Mouse (Mus musculus): ENCODE results near the gene Kcmf1. TPM values are rescaled to one million over a fixed set of nuclear protein-coding genes. Genes with fewer than 3 reads are reported as not detected.
A peak's percentile ranks its signal among the peaks of the same experiment; 100 is the strongest.

Gene Kcmf1
- total and polyA plus RNA-seq, 3 experiments = 95.7 to 185 (median 107) TPM

DNA sequence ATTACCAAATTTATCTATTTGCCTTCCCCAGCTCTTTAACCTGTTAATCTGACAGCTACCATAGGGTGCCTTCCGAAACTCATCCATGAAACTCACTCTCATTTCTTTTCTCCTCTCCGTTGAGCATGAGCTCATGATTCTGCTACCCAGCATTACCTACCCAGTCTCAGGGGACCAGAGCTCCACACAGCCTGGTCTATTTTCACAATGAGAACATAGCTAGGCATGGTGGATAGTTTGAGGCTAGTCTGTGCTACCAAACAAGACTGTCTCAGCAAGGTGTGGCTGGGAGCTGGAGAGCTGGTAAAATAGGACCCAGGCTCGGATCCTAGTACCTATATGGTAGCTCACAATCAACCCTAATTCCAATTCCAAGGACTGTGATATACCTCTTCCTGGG lies 17.6 kb downstream of the Kcmf1 start:
- WGBS = 64% methylated on average over 3 of the region's 3 CpGs
- intact Hi-C loops (cut with DNase I) = no loop called here
- no peak for TF ChIP-seq CTCF (IDR thresholded peaks at IDR 0.05)
- TF ChIP-seq POLR2A (IDR thresholded peaks at IDR 0.05; ENCODE audit: insufficient read depth, low read depth, low read length) = no peak
- TF ChIP-seq EP300 (IDR thresholded peaks at IDR 0.05; ENCODE audit: insufficient read depth, low read depth, low read length) = no peak
- H3K79me2 ChIP-seq (replicated peaks; ENCODE audit: control insufficient read depth, insufficient read depth, low read length) = peaks cover 20% of the 10 kb centered on the region
- H3K9ac ChIP-seq (ENCODE audit: low read depth, low read length) = no peak overlapping the region
- peaks cover 27% of the 10 kb centered on the region for H3K36me3 ChIP-seq (ENCODE audit: control insufficient read depth, insufficient read depth, low read length)
- peaks cover 24% of the 10 kb centered on the region for H3K4me1 ChIP-seq (ENCODE audit: control insufficient read depth, insufficient read depth, low read length)
- H3K27me3 ChIP-seq (ENCODE audit: control insufficient read depth, insufficient read depth, low read length) = no peaks in the 10 kb centered on the region
- no peak overlapping the region for H3K4me3 ChIP-seq
- DNase-seq = no peak
- peak overlapping the region; percentile 38; the same call in 1 of the 2 replicates for H3K27ac ChIP-seq

DNA sequence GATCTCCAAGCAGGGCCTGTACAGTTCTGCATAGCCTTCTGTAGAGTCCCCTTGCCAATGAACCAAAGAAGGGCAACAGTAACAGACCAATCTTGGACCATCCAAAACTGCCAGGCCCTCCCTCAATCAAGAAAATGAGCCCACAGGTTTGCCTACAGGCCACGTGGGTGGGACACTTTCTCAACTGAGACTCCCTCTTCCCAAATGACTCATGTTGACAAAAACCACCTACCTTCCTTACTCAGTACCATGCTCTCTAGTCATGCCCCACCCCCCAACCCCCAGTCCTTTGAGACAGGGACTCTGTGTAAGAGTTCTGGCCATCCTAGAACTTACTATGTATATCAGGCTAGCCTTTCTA lies 18.2 kb downstream of the Kcmf1 start:
- 21% methylated on average over 1 of the region's 1 CpGs for WGBS
- Histone ChIP-seq H3K36me3 (ENCODE audit: control insufficient read depth, insufficient read depth, low read length) (peaks cover 25% of the 10 kb centered on the region), H3K27me3 (ENCODE audit: control insufficient read depth, insufficient read depth, low read length) (no peaks in the 10 kb centered on the region), H3K4me3 (no peak overlapping the region), H3K4me1 (ENCODE audit: control insufficient read depth, insufficient read depth, low read length) (peaks cover 25% of the 10 kb centered on the region), H3K9ac (ENCODE audit: low read depth, low read length) (no peak overlapping the region), H3K79me2 (replicated peaks; ENCODE audit: control insufficient read depth, insufficient read depth, low read length) (peaks cover 18% of the 10 kb centered on the region), H3K27ac (peak overlapping the region; percentile 52; the same call in 1 of the 2 replicates)
- TF ChIP-seq POLR2A (IDR thresholded peaks at IDR 0.05; ENCODE audit: insufficient read depth, low read depth, low read length) (no peak), CTCF (IDR thresholded peaks at IDR 0.05) (no peak), EP300 (IDR thresholded peaks at IDR 0.05; ENCODE audit: insufficient read depth, low read depth, low read length) (no peak)
- intact Hi-C loops (cut with DNase I) = no loop called here
- no peak for DNase-seq

DNA sequence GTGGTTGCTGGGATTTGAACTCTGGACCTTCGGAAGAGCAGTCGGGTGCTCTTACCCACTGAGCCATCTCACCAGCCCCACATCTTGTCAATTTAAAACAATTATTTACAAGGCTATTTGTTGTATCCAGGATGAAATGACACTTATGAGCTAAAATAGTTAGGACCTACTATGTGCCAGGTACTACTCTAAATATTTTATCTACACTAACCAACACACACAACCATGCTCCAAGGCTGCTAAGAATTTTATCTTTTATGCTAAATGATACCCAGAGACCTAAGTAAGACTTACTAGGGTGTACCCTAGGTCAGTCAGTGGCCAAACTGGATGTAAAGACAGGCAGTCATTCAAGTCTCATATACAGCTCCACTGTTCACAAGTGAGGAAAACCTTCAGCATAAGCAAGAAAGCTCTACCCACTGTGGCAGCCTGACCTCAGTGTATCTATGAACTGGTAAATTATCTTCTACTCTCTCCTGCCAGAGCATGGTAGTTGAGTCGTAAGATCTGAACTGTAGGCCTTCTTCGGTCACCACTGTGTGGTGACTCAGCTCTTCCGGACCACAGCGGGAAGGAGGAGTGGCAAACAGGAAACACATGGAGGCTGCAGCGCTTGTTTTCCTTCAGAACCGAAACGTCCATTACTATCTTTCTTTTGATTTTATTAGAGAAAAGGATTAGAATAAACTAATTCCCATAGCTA lies 18.7 kb downstream of the Kcmf1 start:
- peak in 1 of 2 experiments; percentile 50 for DNase-seq
- TF ChIP-seq EP300 (IDR thresholded peaks at IDR 0.05; ENCODE audit: insufficient read depth, low read depth, low read length) (no peak), CTCF (IDR thresholded peaks at IDR 0.05) (no peak), POLR2A (IDR thresholded peaks at IDR 0.05; ENCODE audit: insufficient read depth, low read depth, low read length) (no peak)
- Histone ChIP-seq H3K79me2 (replicated peaks; ENCODE audit: control insufficient read depth, insufficient read depth, low read length) (peaks cover 17% of the 10 kb centered on the region), H3K9ac (ENCODE audit: low read depth, low read length) (no peak overlapping the region), H3K4me1 (ENCODE audit: control insufficient read depth, insufficient read depth, low read length) (peaks cover 24% of the 10 kb centered on the region), H3K27me3 (ENCODE audit: control insufficient read depth, insufficient read depth, low read length) (no peaks in the 10 kb centered on the region), H3K4me3 (no peak overlapping the region), H3K36me3 (ENCODE audit: control insufficient read depth, insufficient read depth, low read length) (peaks cover 25% of the 10 kb centered on the region), H3K27ac (peak overlapping the region; percentile 52)
- intact Hi-C loops (cut with DNase I) = no loop called here
- 40% methylated on average over 9 of the region's 9 CpGs for WGBS

DNA sequence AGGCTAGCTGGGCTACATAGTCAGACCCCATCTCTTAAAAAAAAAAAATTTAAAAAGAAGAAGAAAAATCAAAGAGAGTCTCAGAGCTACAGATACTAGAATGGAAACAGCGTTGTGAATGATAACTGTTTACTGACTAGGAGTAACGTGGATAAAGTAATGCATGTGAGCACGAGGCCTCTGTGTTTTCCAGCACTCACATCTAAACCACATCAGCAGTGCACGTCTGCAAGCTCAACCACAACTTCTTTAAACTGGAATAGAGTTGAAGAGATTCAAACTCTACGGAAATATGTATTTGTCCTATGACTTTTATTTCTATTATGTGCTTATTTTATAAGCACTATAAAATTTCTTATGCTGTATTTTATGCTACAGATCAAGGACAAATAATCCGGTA lies 23.1 kb downstream of the Kcmf1 start:
- no peak for TF ChIP-seq POLR2A (IDR thresholded peaks at IDR 0.05; ENCODE audit: insufficient read depth, low read depth, low read length)
- TF ChIP-seq CTCF (IDR thresholded peaks at IDR 0.05) = no peak
- TF ChIP-seq EP300 (IDR thresholded peaks at IDR 0.05; ENCODE audit: insufficient read depth, low read depth, low read length) = no peak
- no peak overlapping the region for H3K9ac ChIP-seq (ENCODE audit: low read depth, low read length)
- WGBS = 71% methylated on average over 6 of the region's 6 CpGs
- peaks cover 9% of the 10 kb centered on the region for H3K79me2 ChIP-seq (replicated peaks; ENCODE audit: control insufficient read depth, insufficient read depth, low read length)
- no peak for DNase-seq
- intact Hi-C loops (cut with DNase I) = no loop called here
- no peak overlapping the region for H3K4me3 ChIP-seq
- no peak overlapping the region for H3K27ac ChIP-seq
- H3K27me3 ChIP-seq (ENCODE audit: control insufficient read depth, insufficient read depth, low read length) = no peaks in the 10 kb centered on the region
- H3K4me1 ChIP-seq (ENCODE audit: control insufficient read depth, insufficient read depth, low read length) = peaks cover 30% of the 10 kb centered on the region
- peaks cover 32% of the 10 kb centered on the region for H3K36me3 ChIP-seq (ENCODE audit: control insufficient read depth, insufficient read depth, low read length)

DNA sequence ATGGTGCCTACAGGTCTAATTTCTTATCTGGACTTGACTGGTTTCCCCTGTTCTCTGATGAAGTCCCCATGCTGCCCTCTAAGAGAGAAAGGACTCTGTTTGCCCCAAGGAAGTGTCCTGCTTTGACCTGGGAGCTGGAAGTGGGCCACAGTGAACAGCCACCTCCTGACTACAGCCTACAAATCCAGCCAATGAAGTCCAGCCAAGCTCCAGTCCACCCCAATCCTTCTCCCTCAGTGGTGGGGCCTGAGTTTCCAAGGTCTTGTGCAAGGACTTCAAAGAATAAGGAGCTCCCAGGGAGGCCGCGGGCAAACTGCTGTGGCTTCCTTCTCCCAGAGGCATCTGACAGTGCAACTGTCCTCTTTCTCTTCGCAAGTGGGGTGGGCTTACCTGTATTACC lies 26.4 kb downstream of the Kcmf1 start:
- DNase-seq = peak; percentile 69 to 81
- H3K4me1 ChIP-seq (ENCODE audit: control insufficient read depth, insufficient read depth, low read length) = peaks cover 36% of the 10 kb centered on the region
- peak overlapping the region; percentile 67 for H3K27ac ChIP-seq
- H3K27me3 ChIP-seq (ENCODE audit: control insufficient read depth, insufficient read depth, low read length) = no peaks in the 10 kb centered on the region
- H3K36me3 ChIP-seq (ENCODE audit: control insufficient read depth, insufficient read depth, low read length) = peaks cover 40% of the 10 kb centered on the region
- TF ChIP-seq CTCF (IDR thresholded peaks at IDR 0.05) (no peak), EP300 (IDR thresholded peaks at IDR 0.05; ENCODE audit: insufficient read depth, low read depth, low read length) (peak; percentile 58; the same call in 1 of the 2 replicates), POLR2A (IDR thresholded peaks at IDR 0.05; ENCODE audit: insufficient read depth, low read depth, low read length) (no peak)
- peaks cover 10% of the 10 kb centered on the region for H3K79me2 ChIP-seq (replicated peaks; ENCODE audit: control insufficient read depth, insufficient read depth, low read length)
- no peak overlapping the region for H3K4me3 ChIP-seq
- H3K9ac ChIP-seq (ENCODE audit: low read depth, low read length) = no peak overlapping the region
- intact Hi-C loops (cut with DNase I) = no loop called here
- WGBS = 63% methylated on average over 3 of the region's 3 CpGs

DNA sequence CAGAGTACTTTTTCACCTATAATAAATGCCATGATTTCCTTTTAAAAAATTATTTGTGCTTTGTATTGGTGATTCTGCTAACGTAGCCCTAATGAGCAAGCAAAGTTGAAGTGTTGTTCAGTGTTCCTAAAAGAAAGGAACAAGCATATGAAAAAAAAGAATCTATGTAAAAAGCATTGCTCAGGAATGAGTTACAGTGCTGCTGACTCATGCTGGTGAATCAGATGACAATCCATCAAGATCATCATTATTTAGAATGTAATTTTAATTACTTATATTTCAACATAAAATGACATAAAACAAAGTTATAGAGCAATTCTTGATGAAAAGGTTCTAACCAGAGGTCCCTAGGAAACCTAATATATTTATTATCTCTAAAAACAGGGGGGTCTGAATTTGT lies 27.5 kb downstream of the Kcmf1 start:
- peaks cover 35% of the 10 kb centered on the region for H3K4me1 ChIP-seq (ENCODE audit: control insufficient read depth, insufficient read depth, low read length)
- 68% methylated on average over 1 of the region's 1 CpGs for WGBS
- peaks cover 40% of the 10 kb centered on the region for H3K36me3 ChIP-seq (ENCODE audit: control insufficient read depth, insufficient read depth, low read length)
- peaks cover 9% of the 10 kb centered on the region for H3K79me2 ChIP-seq (replicated peaks; ENCODE audit: control insufficient read depth, insufficient read depth, low read length)
- H3K27me3 ChIP-seq (ENCODE audit: control insufficient read depth, insufficient read depth, low read length) = no peaks in the 10 kb centered on the region
- intact Hi-C loops (cut with DNase I) = no loop called here
- TF ChIP-seq EP300 (IDR thresholded peaks at IDR 0.05; ENCODE audit: insufficient read depth, low read depth, low read length) (no peak), POLR2A (IDR thresholded peaks at IDR 0.05; ENCODE audit: insufficient read depth, low read depth, low read length) (no peak), CTCF (IDR thresholded peaks at IDR 0.05) (no peak)
- H3K27ac ChIP-seq = peak overlapping the region; percentile 67; the same call in 1 of the 2 replicates
- DNase-seq = no peak
- no peak overlapping the region for H3K9ac ChIP-seq (ENCODE audit: low read depth, low read length)
- no peak overlapping the region for H3K4me3 ChIP-seq

Data from heart, adult 2 months (tissue).